Mouse (Mus musculus): ENCODE measurements around the gene Olfr493.

Gene Olfr493

GRCm38 (mm10) chr7:108346879-108347278 is at the start of gene Olfr493:
Gene Olfr493, minus strand, starts transcription at chr7:108346979.
- no peak for DNase-seq (ENCODE audit: low read depth, low spot score)

- DNase-seq (ENCODE audit: low read depth, low spot score), result no peak
Measured at GRCm38 (mm10) chr7:108392867-108393266, 46.1 kb upstream of the Olfr493 start, which contains the start of gene Olfr495. Gene Olfr495, plus strand, starts transcription at chr7:108393167.

- no peak for DNase-seq (ENCODE audit: low read depth, low spot score)
Measured at GRCm38 (mm10) chr7:108365035-108365434, 18.3 kb upstream of the Olfr493 start, which contains the start of gene Olfr494. Gene Olfr494, plus strand, starts transcription at chr7:108365335.

GRCm38 (mm10) chr7:108323574-108323973 is 23.2 kb downstream of the Olfr493 start, which contains the start of gene Olfr492:
Gene Olfr492, minus strand, starts transcription at chr7:108323674.
- DNase-seq (ENCODE audit: low read depth, low spot score), result no peak

- no peak for DNase-seq (ENCODE audit: low read depth, low spot score)
Measured at GRCm38 (mm10) chr7:108313151-108313550, 33.6 kb downstream of the Olfr493 start, which contains the start of gene Olfr491. Gene Olfr491, plus strand, starts transcription at chr7:108313451.

Measured in CD4-positive helper T cell, adult 2 months (primary cell).